Mouse (Mus musculus): ENCODE results near the gene Gm20388. TPM values are rescaled to one million over a fixed set of nuclear protein-coding genes. Genes with fewer than 3 reads are reported as not detected.

Gm20388 gene
- total RNA-seq, 1 experiment from 2014 or later = 18.4 TPM

- peak in 1 of 2 experiments; percentile 49; a peak in 2 of 4 replicates for ATAC-seq (replicated peaks in 1 of 2; ENCODE audit: insufficient read depth in 1 of 2, low FRiP score in 2 of 2, low TSS enrichment in 1 of 2, low read depth in 1 of 2, poor library complexity in 2 of 2, severe bottlenecking in 2 of 2)
These were observed 4355.2 kb downstream of the Gm20388 start for GRCm38 (mm10) chr8:124265798-124266197.

GRCm38 (mm10) chr8:124267206-124267605 is 4356.6 kb downstream of the Gm20388 start:
- ATAC-seq (replicated peaks in 1 of 2; ENCODE audit: insufficient read depth in 1 of 2, low FRiP score in 2 of 2, low TSS enrichment in 1 of 2, low read depth in 1 of 2, poor library complexity in 2 of 2, severe bottlenecking in 2 of 2) = no peak

GRCm38 (mm10) chr8:124270504-124270903 is 4359.9 kb downstream of the Gm20388 start:
- ATAC-seq (replicated peaks in 1 of 2; ENCODE audit: insufficient read depth in 1 of 2, low FRiP score in 2 of 2, low TSS enrichment in 1 of 2, low read depth in 1 of 2, poor library complexity in 2 of 2, severe bottlenecking in 2 of 2) = no peak

- no peak for ATAC-seq (replicated peaks in 1 of 2; ENCODE audit: insufficient read depth in 1 of 2, low FRiP score in 2 of 2, low TSS enrichment in 1 of 2, low read depth in 1 of 2, poor library complexity in 2 of 2, severe bottlenecking in 2 of 2)
These were observed 4360.3 kb downstream of the Gm20388 start for GRCm38 (mm10) chr8:124270904-124271303.

GRCm38 (mm10) chr8:124271518-124271917 is 4360.9 kb downstream of the Gm20388 start:
- ATAC-seq (replicated peaks in 1 of 2; ENCODE audit: insufficient read depth in 1 of 2, low FRiP score in 2 of 2, low TSS enrichment in 1 of 2, low read depth in 1 of 2, poor library complexity in 2 of 2, severe bottlenecking in 2 of 2) = peak; percentile 79 to 84

- ATAC-seq (replicated peaks in 1 of 2; ENCODE audit: insufficient read depth in 1 of 2, low FRiP score in 2 of 2, low TSS enrichment in 1 of 2, low read depth in 1 of 2, poor library complexity in 2 of 2, severe bottlenecking in 2 of 2) = no peak
These were observed 4362.2 kb downstream of the Gm20388 start for GRCm38 (mm10) chr8:124272792-124273191.

- peak; percentile 16 to 19; a peak in 1 of 4 replicates for ATAC-seq (replicated peaks in 1 of 2; ENCODE audit: insufficient read depth in 1 of 2, low FRiP score in 2 of 2, low TSS enrichment in 1 of 2, low read depth in 1 of 2, poor library complexity in 2 of 2, severe bottlenecking in 2 of 2)
These were observed 4363.1 kb downstream of the Gm20388 start for GRCm38 (mm10) chr8:124273606-124274218.

GRCm38 (mm10) chr8:124274441-124275120 is 4363.9 kb downstream of the Gm20388 start:
- no peak for ATAC-seq (replicated peaks in 1 of 2; ENCODE audit: insufficient read depth in 1 of 2, low FRiP score in 2 of 2, low TSS enrichment in 1 of 2, low read depth in 1 of 2, poor library complexity in 2 of 2, severe bottlenecking in 2 of 2)

- no peak for ATAC-seq (replicated peaks in 1 of 2; ENCODE audit: insufficient read depth in 1 of 2, low FRiP score in 2 of 2, low TSS enrichment in 1 of 2, low read depth in 1 of 2, poor library complexity in 2 of 2, severe bottlenecking in 2 of 2)
These were observed 4364.9 kb downstream of the Gm20388 start for GRCm38 (mm10) chr8:124275377-124276071.

- no peak for ATAC-seq (replicated peaks in 1 of 2; ENCODE audit: insufficient read depth in 1 of 2, low FRiP score in 2 of 2, low TSS enrichment in 1 of 2, low read depth in 1 of 2, poor library complexity in 2 of 2, severe bottlenecking in 2 of 2)
These were observed 4367.6 kb downstream of the Gm20388 start for GRCm38 (mm10) chr8:124277951-124278910.

GRCm38 (mm10) chr8:124278956-124279689 is 4368.5 kb downstream of the Gm20388 start:
- ATAC-seq (replicated peaks in 1 of 2; ENCODE audit: insufficient read depth in 1 of 2, low FRiP score in 2 of 2, low TSS enrichment in 1 of 2, low read depth in 1 of 2, poor library complexity in 2 of 2, severe bottlenecking in 2 of 2) = no peak

GRCm38 (mm10) chr8:124279690-124279985 is 4369.0 kb downstream of the Gm20388 start:
- no peak for ATAC-seq (replicated peaks in 1 of 2; ENCODE audit: insufficient read depth in 1 of 2, low FRiP score in 2 of 2, low TSS enrichment in 1 of 2, low read depth in 1 of 2, poor library complexity in 2 of 2, severe bottlenecking in 2 of 2)

- ATAC-seq (replicated peaks in 1 of 2; ENCODE audit: insufficient read depth in 1 of 2, low FRiP score in 2 of 2, low TSS enrichment in 1 of 2, low read depth in 1 of 2, poor library complexity in 2 of 2, severe bottlenecking in 2 of 2) = peak; percentile 44 to 50; a peak in 3 of 4 replicates
These were observed 4371.3 kb downstream of the Gm20388 start for GRCm38 (mm10) chr8:124281700-124282541.

- no peak for ATAC-seq (replicated peaks in 1 of 2; ENCODE audit: insufficient read depth in 1 of 2, low FRiP score in 2 of 2, low TSS enrichment in 1 of 2, low read depth in 1 of 2, poor library complexity in 2 of 2, severe bottlenecking in 2 of 2)
These were observed 4372.4 kb downstream of the Gm20388 start for GRCm38 (mm10) chr8:124282878-124283630.

- ATAC-seq (replicated peaks in 1 of 2; ENCODE audit: insufficient read depth in 1 of 2, low FRiP score in 2 of 2, low TSS enrichment in 1 of 2, low read depth in 1 of 2, poor library complexity in 2 of 2, severe bottlenecking in 2 of 2) = no peak
These were observed 4373.1 kb downstream of the Gm20388 start for GRCm38 (mm10) chr8:124283644-124284332.
